Comparison of ENCODE assay signal across 9 mouse cellular contexts in genomic region chr1:133397483-133398237, GRCm38 (mm10). TPM values are rescaled to one million over a fixed set of nuclear protein-coding genes. Genes with fewer than 3 reads are reported as not detected.
DNase-seq lines count a peak whose midpoint lies in the region; ATAC-seq and TF ChIP-seq lines count a peak whose summit lies in the region.
"Had no signal": no experiment of that assay in that cellular context is flagged by ENCODE, and none has a peak within 500 bp of the region (broad histone marks: within the 10 kb centered on the region; RNA-seq: fewer than 3 reads in every experiment).

No protein-coding gene starts in this region.

- H3K4me3 ChIP-seq in ES-Bruce4 (ENCODE audit: low read depth, low read length) = no peak overlapping the region
- no peak overlapping the region for H3K4me3 ChIP-seq in cortical plate, adult 2 months (ENCODE audit: insufficient read depth, low read length)
- H3K4me3 ChIP-seq in heart, embryonic 15.5 days = no peak overlapping the region
- H3K4me3 ChIP-seq in neural tube, embryonic 13.5 days = no peak overlapping the region

- no peak; the same call in none of the 2 replicates for TF ChIP-seq EP300 in ES-Bruce4 (IDR thresholded peaks at IDR 0.05; ENCODE audit: insufficient read depth, low read depth, low read length)

- H3K4me1 ChIP-seq in ES-Bruce4 (ENCODE audit: control insufficient read depth, insufficient read depth, low read length) = peaks cover 18% of the 10 kb centered on the region
- peaks cover 2% of the 10 kb centered on the region for H3K4me1 ChIP-seq in cortical plate, adult 2 months (ENCODE audit: control insufficient read depth, insufficient read depth, low read length)
- H3K4me1 ChIP-seq in heart, embryonic 15.5 days (replicated peaks) = peaks cover 28% of the 10 kb centered on the region
- H3K4me1 ChIP-seq in neural tube, embryonic 13.5 days (replicated peaks) = peaks cover 33% of the 10 kb centered on the region

- peak; percentile 58 to 73 for DNase-seq in kidney, postnatal 36 days
- DNase-seq in left cerebral cortex, postnatal 36 days (ENCODE audit: low spot score in 2 of 2) = no peak
- no peak for DNase-seq in adrenal gland, adult 2 months

- peak overlapping the region; percentile 24; the same call in 1 of the 2 replicates for H3K27ac ChIP-seq in ES-Bruce4 (ENCODE audit: insufficient read depth, low read length)
- peak overlapping the region; percentile 74 for H3K27ac ChIP-seq in cortical plate, adult 2 months (ENCODE audit: insufficient read depth, low read length)
- H3K27ac ChIP-seq in heart, embryonic 15.5 days = peak overlapping the region; percentile 78
- peak overlapping the region; percentile 97 for H3K27ac ChIP-seq in neural tube, embryonic 13.5 days (replicated peaks)

- no peaks in the 10 kb centered on the region for H3K9me3 ChIP-seq in ES-Bruce4 (replicated peaks; ENCODE audit: control insufficient read depth, insufficient read depth, low read length, poor library complexity, severe bottlenecking)
- no peaks in the 10 kb centered on the region for H3K9me3 ChIP-seq in heart, embryonic 15.5 days (replicated peaks)
- H3K9me3 ChIP-seq in neural tube, embryonic 13.5 days = no peaks in the 10 kb centered on the region

- peak; percentile 45 for ATAC-seq in heart, embryonic 15.5 days (replicated peaks; ENCODE audit: insufficient number of reproducible peaks, insufficient read depth, low FRiP score, low read depth)
- ATAC-seq in neural tube, embryonic 13.5 days (ENCODE audit: low read depth) = peak; percentile 73
- no peak for ATAC-seq in monocyte, adult 5-6 weeks (replicated peaks; ENCODE audit: insufficient number of reproducible peaks, low FRiP score, low TSS enrichment, poor library complexity, severe bottlenecking)

- intact Hi-C loops in left cerebral cortex, postnatal 36 days (cut with DNase I) = no loop called here

- H3K36me3 ChIP-seq in ES-Bruce4 (ENCODE audit: control insufficient read depth, insufficient read depth, low read length, poor library complexity, severe bottlenecking) = no peaks in the 10 kb centered on the region
- no peaks in the 10 kb centered on the region for H3K36me3 ChIP-seq in heart, embryonic 15.5 days
- 0 out of 2 replicates have a peak, but pooled peaks cover 4% of the 10 kb centered on the region for H3K36me3 ChIP-seq in neural tube, embryonic 13.5 days

- TF ChIP-seq CTCF in ES-Bruce4 (IDR thresholded peaks at IDR 0.05; ENCODE audit: low read depth, low read length) = no peak
- no peak for TF ChIP-seq CTCF in cortical plate, adult 2 months (IDR thresholded peaks at IDR 0.05; ENCODE audit: extremely low read depth, insufficient read depth, low read length)

- H3K4me2 ChIP-seq in heart, embryonic 15.5 days = no peak overlapping the region
- peak overlapping the region; percentile 38 for H3K4me2 ChIP-seq in neural tube, embryonic 13.5 days

- 22% methylated on average over 17 of the region's 17 CpGs for WGBS in heart, embryonic 15.5 days
- WGBS in neural tube, embryonic 13.5 days = 4% methylated on average over 17 of the region's 17 CpGs

- no peaks in the 10 kb centered on the region for H3K27me3 ChIP-seq in ES-Bruce4 (ENCODE audit: control insufficient read depth, insufficient read depth, low read length, poor library complexity, severe bottlenecking)
- no peaks in the 10 kb centered on the region for H3K27me3 ChIP-seq in heart, embryonic 15.5 days
- H3K27me3 ChIP-seq in neural tube, embryonic 13.5 days = no peaks in the 10 kb centered on the region

- no peak for TF ChIP-seq POLR2A in ES-Bruce4 (IDR thresholded peaks at IDR 0.05; ENCODE audit: insufficient read depth, low read length)
- TF ChIP-seq POLR2A in cortical plate, adult 2 months (IDR thresholded peaks at IDR 0.05; ENCODE audit: extremely low read depth, insufficient read depth, low read length) = no peak

- H3K9ac ChIP-seq in ES-Bruce4 (ENCODE audit: low read depth, poor library complexity, severe bottlenecking) = no peak overlapping the region
- H3K9ac ChIP-seq in heart, embryonic 15.5 days = no peak overlapping the region
- peak overlapping the region; percentile 69 for H3K9ac ChIP-seq in neural tube, embryonic 13.5 days

RNA-seq across cellular contexts. Expression of gene Sox13, which starts 26.5 kb away (rescaled TPM):
- 22.8 and 25.0 TPM in 2 replicates for polyA plus RNA-seq in ES-Bruce4 (2011; ENCODE audit: insufficient read depth, insufficient read length, low read depth, missing spikeins)
- polyA plus RNA-seq in cortical plate, adult 2 months (2012; rRNA removed) = 13.4 and 14.3 TPM in 2 replicates
- polyA plus RNA-seq in heart, embryonic 15.5 days (2015; fragmentation: Nextera tagmentation; extraction: Ambion mirVana) = 4.5 and 6.2 TPM in 2 replicates
- 8.8 TPM in 2 replicates for polyA plus RNA-seq in neural tube, embryonic 13.5 days (2015; fragmentation: Nextera tagmentation; extraction: Ambion mirVana)
- 10 to 100 TPM in 1 of 2 experiments, 1 to 10 TPM in 1; 8.3 to 12.0 TPM for total RNA-seq in left cerebral cortex, postnatal 36 days (2021)
- 10 to 100 TPM; 14.5 to 18.0 TPM for total RNA-seq in adrenal gland, adult 2 months (2021)
- 24.1 and 26.2 TPM in 2 replicates for polyA plus RNA-seq in adrenal gland, adult 2 months (2012; rRNA removed)
- total RNA-seq in monocyte, adult 5-6 weeks (2017) = not detected in 3 replicates

RNA-seq across cellular contexts. Expression of gene Etnk2, which starts 34.3 kb away (rescaled TPM):
- 3.3 and 3.4 TPM in 2 replicates for polyA plus RNA-seq in ES-Bruce4 (2011; ENCODE audit: insufficient read depth, insufficient read length, low read depth, missing spikeins)
- polyA plus RNA-seq in cortical plate, adult 2 months (2012; rRNA removed) = 14.6 and 16.7 TPM in 2 replicates
- 1.3 and 1.5 TPM in 2 replicates for polyA plus RNA-seq in heart, embryonic 15.5 days (2015; fragmentation: Nextera tagmentation; extraction: Ambion mirVana)
- 10.1 and 10.2 TPM in 2 replicates for polyA plus RNA-seq in neural tube, embryonic 13.5 days (2015; fragmentation: Nextera tagmentation; extraction: Ambion mirVana)
- 10 to 100 TPM in 1 of 2 experiments, 1 to 10 TPM in 1; 7.8 to 10.2 TPM for total RNA-seq in left cerebral cortex, postnatal 36 days (2021)
- 10 to 100 TPM in 1 of 2 experiments, 1 to 10 TPM in 1; 6.2 to 13.5 TPM for total RNA-seq in adrenal gland, adult 2 months (2021)
- polyA plus RNA-seq in adrenal gland, adult 2 months (2012; rRNA removed) = 8.2 and 10.0 TPM in 2 replicates
- total RNA-seq in monocyte, adult 5-6 weeks (2017) = 0.85 to 1.4 TPM in 2 of 3 replicates, not detected in the other

RNA-seq across cellular contexts. Expression of gene Ren1, which starts 47.4 kb away (rescaled TPM):
- polyA plus RNA-seq in ES-Bruce4 (2011; ENCODE audit: insufficient read depth, insufficient read length, low read depth, missing spikeins) = not detected in 2 replicates
- polyA plus RNA-seq in cortical plate, adult 2 months (2012; rRNA removed) = 0.06 TPM in 1 of 2 replicates, not detected in the other
- polyA plus RNA-seq in heart, embryonic 15.5 days (2015; fragmentation: Nextera tagmentation; extraction: Ambion mirVana) = 0.30 and 2.2 TPM in 2 replicates
- polyA plus RNA-seq in neural tube, embryonic 13.5 days (2015; fragmentation: Nextera tagmentation; extraction: Ambion mirVana) = 0.20 and 0.37 TPM in 2 replicates
- total RNA-seq in left cerebral cortex, postnatal 36 days (2021) = not detected
- 1 to 10 TPM; 5.5 to 9.2 TPM for total RNA-seq in adrenal gland, adult 2 months (2021)
- 4.4 and 6.0 TPM in 2 replicates for polyA plus RNA-seq in adrenal gland, adult 2 months (2012; rRNA removed)
- not detected in 3 replicates for total RNA-seq in monocyte, adult 5-6 weeks (2017)
- total RNA-seq: liver, adult 2 months had no signal

Comparison
In these comparisons a context has a peak if more than half of its experiments do, and no peak if none do; other contexts are left out.
1. H3K27ac ChIP-seq: peak in every context shown above with its lines; median percentile 97 in neural tube, embryonic 13.5 days; 78 in heart, embryonic 15.5 days; 74 in cortical plate, adult 2 months; 24 in ES-Bruce4.
2. DNase-seq: peak in kidney, postnatal 36 days (2 of 2); none in left cerebral cortex, postnatal 36 days (0 of 2) and adrenal gland, adult 2 months (single experiment).